Mouse (Mus musculus) frontal cortex, postnatal 10 days (tissue): Measurements from ENCODE around the gene Olfr1362.

Source experiments
- DNase-seq, 2 experiments: peaks; one replicate each; pipeline ENCODE4 v3.0.0; 2022; ENCODE audit warnings: low spot score in 2 of 2, mixed read lengths in 1 of 2

The Olfr1362 gene

DNA sequence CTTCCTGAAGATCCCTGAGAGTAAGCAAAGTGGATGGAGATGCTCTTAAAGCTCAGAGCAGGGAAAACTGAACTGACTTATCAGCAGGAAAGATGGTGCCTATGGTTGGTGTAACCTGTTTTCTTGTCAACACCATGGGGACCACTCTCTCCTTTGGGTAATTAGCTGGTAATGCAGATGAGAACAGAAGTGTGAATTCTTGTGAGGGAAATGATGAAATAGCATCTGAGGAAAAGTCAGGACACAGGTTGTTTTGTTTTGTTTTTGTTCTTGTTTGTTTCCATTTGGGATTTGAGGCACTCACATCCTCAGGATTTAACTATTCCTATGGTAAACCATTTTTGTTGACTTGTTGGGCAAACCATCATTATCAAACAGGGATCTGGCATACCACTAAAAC lies at the start of gene Olfr1362:
Gene Olfr1362, minus strand, starts transcription at position 101 of the 400 bp plus-strand sequence.
- DNase-seq = no peak

GRCm38 (mm10) chr13:21663286-21663685 lies 49.5 kb upstream of the Olfr1362 start, which contains the start of gene Olfr1361:
Gene Olfr1361 (minus strand): TSS chr13:21663386.
- no peak for DNase-seq

DNA sequence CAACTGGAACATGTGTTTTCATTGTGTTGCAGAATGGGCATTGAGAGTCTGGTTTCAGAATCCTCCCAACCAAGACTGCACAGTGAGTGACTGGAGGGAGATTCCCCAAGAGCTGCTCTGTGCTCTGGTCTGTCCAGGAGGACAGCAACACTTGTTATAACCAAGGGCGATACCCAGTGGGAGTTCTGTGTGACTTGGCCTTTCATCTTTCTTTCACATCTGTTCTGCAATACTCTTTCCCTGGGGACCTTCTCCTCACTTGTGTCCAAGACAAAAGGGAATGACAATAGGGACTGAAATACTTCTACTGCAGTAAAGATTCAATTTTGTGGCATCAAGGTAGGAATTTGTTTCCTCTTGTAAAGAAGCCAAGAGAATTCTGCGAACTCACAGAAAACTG lies 28.6 kb upstream of the Olfr1362 start, which contains the start of gene Olfr11:
Gene Olfr11, minus strand, starts transcription at position 101 of the 400 bp plus-strand sequence.
- DNase-seq = no peak

DNA sequence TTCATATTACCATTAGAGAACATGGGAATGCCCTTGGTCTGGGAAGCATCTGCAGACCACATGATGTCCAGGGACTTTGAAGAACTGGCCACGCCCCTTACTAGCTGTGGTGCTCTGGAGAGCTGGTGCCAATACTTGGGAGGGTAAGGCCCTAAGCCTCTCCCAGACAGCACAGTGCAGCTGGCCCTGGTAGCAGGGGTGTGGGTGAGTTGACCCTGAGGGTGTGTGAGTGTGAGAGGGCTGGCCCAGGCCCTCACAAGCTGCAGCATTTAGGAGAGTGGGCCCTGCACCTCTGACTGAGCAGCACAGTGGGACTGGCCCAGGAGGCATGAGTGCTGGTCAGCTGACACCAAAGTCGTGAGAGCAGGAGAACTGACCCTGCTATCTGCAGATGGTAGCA lies 22.2 kb downstream of the Olfr1362 start:
- DNase-seq = no peak

DNA sequence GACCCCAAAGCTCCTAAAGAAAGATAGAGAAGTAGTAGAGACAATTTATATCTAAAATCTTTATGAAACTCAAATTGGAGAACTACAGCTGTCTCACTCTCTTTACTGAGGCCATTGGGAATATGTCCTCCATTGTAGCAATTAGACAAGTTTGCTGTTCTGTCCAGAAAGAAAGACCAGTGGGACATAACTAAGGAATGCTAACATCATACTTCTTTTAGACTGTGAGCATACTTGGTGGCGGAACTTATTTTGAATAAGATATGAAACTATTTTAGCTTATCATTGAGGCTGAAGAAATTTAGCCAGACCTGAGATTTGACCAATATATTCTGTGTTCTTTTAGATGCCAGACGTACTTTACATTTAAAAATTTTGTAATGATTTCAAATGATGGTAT lies 32.2 kb downstream of the Olfr1362 start, which contains the start of gene Olfr1364:
Gene Olfr1364, minus strand, starts transcription at position 101 of the 400 bp plus-strand sequence.
- no peak for DNase-seq
